Mouse (Mus musculus) activated CD4-positive, CD25-positive, alpha-beta regulatory T cell, adult 9 weeks (primary cell): ENCODE measurements around the gene Fam162a. TPM values are rescaled to one million over a fixed set of nuclear protein-coding genes. Genes with fewer than 3 reads are reported as not detected.

Experiments
- polyA plus RNA-seq: library from polyadenylated mRNA; unstranded; fragments of 100-300 nt; shearing (Covaris generic); gene quantifications from one replicate; pipeline ENCODE4 v1.2.1, GENCODE M21; 2017

Gene Fam162a
- polyA plus RNA-seq = 127 TPM

DNA sequence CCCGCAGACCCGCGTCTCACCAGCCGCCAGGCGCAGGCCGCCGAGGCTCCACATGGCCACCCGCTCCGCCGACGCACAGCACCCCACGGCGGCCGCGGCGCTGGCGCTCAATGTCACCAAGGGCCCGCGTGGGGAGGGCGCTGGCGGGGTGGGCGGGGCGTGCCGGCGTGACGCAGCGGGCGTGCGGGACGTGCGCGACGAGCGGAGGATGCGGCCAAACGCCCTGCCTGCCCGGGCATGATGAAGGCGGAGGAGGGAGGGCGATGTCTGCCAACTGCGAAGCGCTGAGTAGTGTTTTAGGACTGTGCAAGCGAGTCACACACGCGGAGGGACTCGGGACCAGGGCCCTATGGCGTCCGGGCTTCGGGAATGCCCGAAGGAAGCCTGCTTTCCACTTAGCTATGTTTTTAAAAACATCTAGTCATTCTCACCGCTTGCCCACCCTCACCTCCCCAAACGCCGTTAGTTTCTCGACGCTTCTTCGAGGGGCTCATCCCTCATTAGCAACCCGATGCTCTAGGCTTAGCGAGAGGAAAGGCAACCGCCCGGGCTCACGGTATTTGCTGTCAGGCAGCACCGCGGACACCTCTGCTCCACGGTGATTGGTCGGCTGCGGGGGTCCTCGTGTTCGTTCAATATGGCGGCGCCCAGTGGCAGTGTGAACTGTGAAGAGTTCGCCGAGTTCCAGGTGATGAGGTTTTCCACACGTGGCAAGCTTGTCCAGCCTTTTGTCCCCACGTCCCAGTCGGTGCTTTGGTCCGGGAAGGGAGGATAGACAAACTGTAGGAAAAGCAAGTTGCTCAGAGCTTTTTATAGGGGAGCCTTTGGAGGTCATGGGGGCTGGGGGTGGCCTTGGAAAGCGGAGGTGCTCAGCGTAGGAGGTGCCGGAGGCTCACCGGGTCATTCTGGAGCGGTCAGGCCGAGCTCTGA is at the start of gene Fam162a, which contains the start of gene Ccdc58:
Gene Fam162a (minus strand): TSS at position 145 of the 930 bp plus-strand sequence.
Gene Ccdc58 (plus strand): TSS at position 236 of the 930 bp plus-strand sequence.

GRCm38 (mm10) chr16:36040640-36041624 is 30.5 kb downstream of the Fam162a start, which contains the start of gene Wdr5b:
Gene Wdr5b, plus strand, starts transcription at chr16:36041190.

Other genes starting within 250 kb of the Fam162a start
- gene Parp14, start 200.1 kb downstream of the Fam162a start, polyA plus RNA-seq = 130 TPM
- 118 TPM for gene Parp9, start 133.1 kb downstream of the Fam162a start, polyA plus RNA-seq
- 110 TPM for gene Dtx3l, start 132.4 kb downstream of the Fam162a start, polyA plus RNA-seq
- 71.8 TPM for gene Kpna1, start 92.8 kb downstream of the Fam162a start, polyA plus RNA-seq
- gene Wdr5b, start 30.4 kb downstream of the Fam162a start, polyA plus RNA-seq = 5.0 TPM
- 43.7 TPM for gene Ccdc58, start 91 bp upstream of the Fam162a start, polyA plus RNA-seq
- gene Csta1, start 59.6 kb upstream of the Fam162a start, polyA plus RNA-seq = not detected
- gene Stfa2l1, start 85.2 kb upstream of the Fam162a start, polyA plus RNA-seq = not detected
- gene Gm5483, start 112.6 kb upstream of the Fam162a start, polyA plus RNA-seq = not detected
- gene Gm5416, start 138.8 kb upstream of the Fam162a start, polyA plus RNA-seq = not detected
- 0.89 TPM for gene 2010005H15Rik, start 149.9 kb upstream of the Fam162a start, polyA plus RNA-seq
- not detected for gene Stfa1, start 205.4 kb upstream of the Fam162a start, polyA plus RNA-seq